ENCODE assay signal across 17 mouse cellular contexts in genomic region chrX:23453616-23454015, GRCm38 (mm10).
DNase-seq lines count a peak whose midpoint lies in the region.
"Had no signal": no experiment of that assay in that cellular context is flagged by ENCODE, and none has a peak within 500 bp of the region (broad histone marks: within the 10 kb centered on the region; RNA-seq: fewer than 3 reads in every experiment).

No protein-coding gene starts in this region.

- WGBS in heart, embryonic 10.5 days = 64% methylated on average over 3 of the region's 3 CpGs

- no peaks in the 10 kb centered on the region for H3K4me1 ChIP-seq in heart, embryonic 10.5 days
- H3K4me1 ChIP-seq: embryonic facial prominence, embryonic 13.5 days; heart, embryonic 15.5 days; hindbrain, embryonic 10.5 days; kidney, embryonic 15.5 days had no signal

- H3K27ac ChIP-seq in heart, embryonic 10.5 days = no peak overlapping the region
- H3K27ac ChIP-seq: embryonic facial prominence, embryonic 13.5 days; heart, embryonic 15.5 days; hindbrain, embryonic 10.5 days; kidney, embryonic 15.5 days had no signal

- no peaks in the 10 kb centered on the region for H3K36me3 ChIP-seq in heart, embryonic 10.5 days
- H3K36me3 ChIP-seq: embryonic facial prominence, embryonic 13.5 days; heart, embryonic 15.5 days; hindbrain, embryonic 10.5 days; kidney, embryonic 15.5 days had no signal

- DNase-seq in heart, adult 8-10 months (ENCODE audit: low spot score) = peak; percentile 0
- DNase-seq in heart, postnatal 4 days = no peak
- peak; percentile 4 to 5 for DNase-seq in right cerebral cortex, adult 2 months (ENCODE audit: low spot score in 2 of 2)
- DNase-seq in right cerebral cortex, postnatal 36 days (ENCODE audit: low spot score in 2 of 2) = no peak
- DNase-seq in layer of hippocampus, adult 8-10 months (ENCODE audit: low spot score in 2 of 2) = peak; percentile 8 to 39
- DNase-seq in telencephalon, adult 2 months (ENCODE audit: low read depth, low spot score) = peak; percentile 6
- DNase-seq in heart, embryonic 10.5 days (ENCODE audit: low spot score) = no peak
- DNase-seq: adrenal gland, postnatal 14 days; cerebellum, adult 9-10 months; heart, adult 11 months; lung, adult 18-20 months; lung, postnatal 36 days; thymus, postnatal 36 days had no signal

- no peaks in the 10 kb centered on the region for H3K27me3 ChIP-seq in heart, embryonic 10.5 days (ENCODE audit: insufficient read depth, poor library complexity, severe bottlenecking)
- H3K27me3 ChIP-seq: embryonic facial prominence, embryonic 13.5 days; heart, embryonic 15.5 days; kidney, embryonic 15.5 days had no signal

- H3K9me3 ChIP-seq in heart, embryonic 10.5 days = no peaks in the 10 kb centered on the region
- H3K9me3 ChIP-seq: embryonic facial prominence, embryonic 13.5 days; heart, embryonic 15.5 days; hindbrain, embryonic 10.5 days; kidney, embryonic 15.5 days had no signal

- no peak overlapping the region for H3K4me3 ChIP-seq in heart, embryonic 10.5 days
- H3K4me3 ChIP-seq: embryonic facial prominence, embryonic 13.5 days; heart, embryonic 15.5 days; hindbrain, embryonic 10.5 days; kidney, embryonic 15.5 days had no signal

Comparison
In these comparisons a context has a peak if more than half of its experiments do, and no peak if none do; other contexts are left out.
1. DNase-seq: peak in heart, adult 8-10 months (single experiment), right cerebral cortex, adult 2 months (2 of 2), layer of hippocampus, adult 8-10 months (2 of 2) and telencephalon, adult 2 months (single experiment); none in heart, postnatal 4 days (single experiment), right cerebral cortex, postnatal 36 days (0 of 2) and heart, embryonic 10.5 days (single experiment).